Mouse (Mus musculus) mouse embryonic stem cell (cell line): ENCODE results near the gene Prkca.

Experiments used
- in situ Hi-C, 2 experiments: fragments of 300-500 bp; cut with MboI; formaldehyde crosslinking; loops; 1 replicate in 1 of 2; 3 replicates in 1 of 2; pipeline ENCODE4 v1.14.3; 2019 to 2020; ENCODE audit warnings: low sequenced_read_pairs in 2 of 2, low pct_unique_long_range_greater_than_20kb in 1 of 2, mixed read lengths in 1 of 2; ENCODE audit not compliant: unreplicated experiment in 1 of 2

The Prkca gene

GRCm38 (mm10) chr11:108343789-108344462 lies at the start of gene Prkca:
TSS of gene Prkca (minus strand) at chr11:108343928.
- in situ Hi-C loops, result no loop called here

DNA sequence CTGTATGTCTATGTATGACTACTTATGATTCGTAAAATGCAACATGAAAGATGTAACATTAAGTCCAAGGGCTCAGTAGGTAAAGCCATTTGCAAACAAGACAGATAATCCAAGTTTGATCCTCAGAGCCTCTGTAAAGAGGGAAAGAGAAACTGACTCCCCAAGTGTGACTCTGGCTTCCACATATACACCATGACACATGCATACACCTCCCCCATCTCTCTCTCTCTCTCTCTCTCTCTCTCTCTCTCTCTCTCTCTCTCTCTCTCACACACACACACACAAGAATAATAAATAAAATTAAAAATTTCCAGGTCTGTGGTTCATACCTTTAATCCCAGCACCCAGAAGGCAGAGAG lies 41.9 kb upstream of the Prkca start:
- in situ Hi-C loops, result loop anchor here in 1 of 2 experiments (25.0 kb wide), 1 partner anchor 523 kb away; no protein-coding TSS in a partner anchor

DNA sequence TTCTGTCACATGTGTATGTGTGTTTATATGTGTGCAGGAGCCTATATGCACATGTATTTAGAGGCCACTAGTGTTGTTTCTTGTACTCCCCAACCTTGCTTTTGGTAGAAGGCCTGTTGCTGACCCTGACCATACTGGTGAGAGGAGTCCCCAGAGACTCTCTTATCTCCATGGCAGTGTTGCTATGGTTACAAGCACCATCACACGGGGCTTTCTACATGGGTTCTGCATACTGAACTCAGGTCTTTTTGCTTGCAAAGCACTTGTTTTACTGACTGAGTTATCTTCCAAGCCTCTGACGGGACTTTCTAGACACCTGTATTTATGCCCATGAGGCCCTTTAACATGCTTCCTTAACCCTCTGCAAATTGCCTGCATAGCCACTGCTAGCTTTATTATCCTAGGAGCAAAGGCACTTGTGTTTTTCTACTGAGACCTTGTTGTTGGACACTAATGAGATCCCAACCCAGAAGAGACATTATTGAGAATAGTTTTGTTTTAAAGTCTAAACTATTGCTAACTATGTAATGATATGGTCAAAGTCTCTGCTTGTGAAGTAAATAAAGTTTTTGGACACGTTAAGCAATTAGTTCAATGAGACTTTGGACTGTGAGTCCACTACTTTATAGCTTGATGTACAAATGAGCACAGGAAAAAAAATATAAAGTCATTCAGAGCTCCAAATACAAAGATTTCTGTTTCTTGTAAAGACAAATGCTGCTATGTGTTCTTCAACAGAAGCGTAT lies 41.4 kb upstream of the Prkca start:
- in situ Hi-C loops, result loop anchor here in 1 of 2 experiments (25.0 kb wide), 1 partner anchor 523 kb away; no protein-coding TSS in a partner anchor

DNA sequence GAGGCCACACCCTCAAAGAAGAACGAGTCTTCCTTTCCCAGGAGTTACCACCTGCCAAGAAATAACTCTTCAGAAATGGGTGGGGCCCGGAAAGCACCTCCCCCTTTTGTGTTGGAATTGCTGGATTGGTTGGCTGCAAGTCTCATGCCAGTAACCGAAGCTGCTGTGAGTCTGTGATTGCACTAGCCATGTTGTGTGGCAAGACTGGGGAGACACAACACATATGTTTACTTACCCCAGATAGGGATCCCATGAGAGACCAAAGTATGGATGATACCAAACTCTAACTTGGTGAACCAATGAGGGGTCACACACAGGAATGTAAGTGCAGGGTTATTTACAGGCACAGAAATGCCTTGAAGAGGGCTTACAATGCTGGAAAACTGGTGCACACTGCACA lies 38.9 kb upstream of the Prkca start:
- in situ Hi-C loops, result loop anchor here in 1 of 2 experiments (25.0 kb wide), 1 partner anchor 520 kb away; no protein-coding TSS in a partner anchor

- in situ Hi-C loops, result loop anchor here in 1 of 2 experiments (25.0 kb wide), 1 partner anchor 516 kb away; no protein-coding TSS in a partner anchor
These were observed 34.6 kb upstream of the Prkca start for GRCm38 (mm10) chr11:108378363-108378751.

- in situ Hi-C loops, result loop anchor here in 1 of 2 experiments (25.0 kb wide), 1 partner anchor 516 kb away; no protein-coding TSS in a partner anchor
These were observed 34.1 kb upstream of the Prkca start for GRCm38 (mm10) chr11:108377680-108378362.

GRCm38 (mm10) chr11:108376815-108377214 lies 33.1 kb upstream of the Prkca start:
- in situ Hi-C loops, result loop anchor here in 1 of 2 experiments (25.0 kb wide), 1 partner anchor 515 kb away; no protein-coding TSS in a partner anchor

- in situ Hi-C loops, result loop anchor here (25.0 kb wide), 2 partner anchors 330 to 355 kb away; no protein-coding TSS in a partner anchor
These were observed 23.3 kb upstream of the Prkca start for GRCm38 (mm10) chr11:108367046-108367445.

DNA sequence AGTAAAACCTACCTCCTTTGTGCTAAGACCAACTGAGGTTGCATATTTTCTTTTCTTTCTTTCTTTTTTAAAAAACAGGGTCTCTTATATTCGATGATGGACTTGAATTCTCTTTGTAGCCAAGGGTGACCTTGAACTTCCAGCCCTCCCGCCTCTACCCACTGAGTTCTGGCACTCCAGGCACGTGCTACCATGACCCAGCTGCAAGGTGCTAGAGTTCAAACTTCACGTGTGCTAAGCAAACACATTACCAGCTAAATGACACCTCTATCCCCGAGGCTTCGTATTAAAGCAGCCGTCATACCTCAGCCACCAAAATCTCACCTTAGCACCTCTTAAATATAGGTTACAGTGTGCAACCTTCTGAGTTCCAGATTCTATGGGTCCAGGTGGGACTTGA lies 21.9 kb upstream of the Prkca start:
- in situ Hi-C loops, result loop anchor here (25.0 kb wide), 2 partner anchors 328 to 353 kb away; no protein-coding TSS in a partner anchor

GRCm38 (mm10) chr11:108364945-108365589 lies 21.3 kb upstream of the Prkca start:
- in situ Hi-C loops, result loop anchor here (25.0 kb wide), 2 partner anchors 328 to 353 kb away; no protein-coding TSS in a partner anchor

DNA sequence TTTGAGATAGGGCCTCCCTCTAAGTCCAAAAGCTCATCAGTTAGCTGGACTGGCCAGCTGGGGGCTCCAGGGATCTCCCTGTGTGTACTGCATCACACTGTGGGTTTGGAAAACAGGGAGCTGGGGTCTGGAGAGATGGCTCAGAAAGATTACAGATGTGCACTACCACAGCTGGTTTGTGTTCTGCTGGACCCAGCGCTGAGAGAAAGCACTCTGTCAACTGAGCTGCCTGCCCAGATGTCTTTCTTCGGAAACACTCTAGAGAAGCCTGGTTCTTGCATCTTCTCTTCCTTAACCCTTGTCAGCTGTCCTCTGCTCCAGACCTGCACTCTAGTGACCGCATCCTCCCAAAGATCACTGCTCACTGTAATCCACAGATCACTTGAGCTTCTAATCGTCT lies 20.3 kb upstream of the Prkca start:
- in situ Hi-C loops, result loop anchor here (25.0 kb wide), 2 partner anchors 327 to 352 kb away; no protein-coding TSS in a partner anchor

GRCm38 (mm10) chr11:108362965-108363364 lies 19.2 kb upstream of the Prkca start:
- in situ Hi-C loops, result loop anchor here (25.0 kb wide), 2 partner anchors 326 to 351 kb away; no protein-coding TSS in a partner anchor

GRCm38 (mm10) chr11:108360983-108361382 lies 17.3 kb upstream of the Prkca start:
- in situ Hi-C loops, result loop anchor here (25.0 kb wide), 2 partner anchors 324 to 349 kb away; no protein-coding TSS in a partner anchor

GRCm38 (mm10) chr11:108358911-108359310 lies 15.2 kb upstream of the Prkca start:
- in situ Hi-C loops, result loop anchor here (25.0 kb wide), 2 partner anchors 322 to 347 kb away; no protein-coding TSS in a partner anchor

DNA sequence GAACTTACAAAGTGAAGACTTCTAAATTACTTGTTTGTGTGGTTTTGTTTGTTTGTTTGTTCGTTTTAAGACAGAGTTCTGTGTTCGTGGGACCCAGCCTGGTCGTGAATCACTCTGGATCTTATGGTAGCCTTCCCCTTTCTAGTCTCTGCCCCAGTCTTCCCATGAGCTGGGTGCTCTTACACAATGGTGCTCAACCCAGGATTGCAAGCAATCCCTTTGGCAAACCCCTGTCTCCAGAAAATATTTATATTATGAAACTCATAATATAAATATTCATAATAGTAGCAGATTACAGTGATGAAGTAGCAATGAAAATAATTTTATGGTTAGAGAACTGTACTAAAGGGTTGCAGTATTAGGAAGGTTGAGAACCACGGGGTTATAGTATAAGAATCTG lies 12.3 kb upstream of the Prkca start:
- in situ Hi-C loops, result loop anchor here (25.0 kb wide), 2 partner anchors 319 to 344 kb away; no protein-coding TSS in a partner anchor

GRCm38 (mm10) chr11:108352842-108353388 lies 9.2 kb upstream of the Prkca start:
- in situ Hi-C loops, result loop anchor here (25.0 kb wide), 2 partner anchors 316 to 341 kb away; no protein-coding TSS in a partner anchor

- in situ Hi-C loops, result loop anchor here (25.0 kb wide), 2 partner anchors 313 to 338 kb away; no protein-coding TSS in a partner anchor
These were observed 7.1 kb upstream of the Prkca start for GRCm38 (mm10) chr11:108350799-108351198.
